Mouse (Mus musculus) C2C12 (cell line): Measurements from ENCODE around the gene Mettl24.

Experiments used
- CEBPB ChIP-seq: IDR thresholded peaks from one replicate; pipeline ENCODE4 v1.6.1; 2011; ENCODE audit warnings: low read depth, mild to moderate bottlenecking, control low read depth, moderate library complexity
- CTCF ChIP-seq: IDR thresholded peaks from one replicate; pipeline ENCODE4 v1.5.1; 2011; ENCODE audit not compliant: control insufficient read depth, insufficient read depth, insufficient read length
- MYOD1 ChIP-seq: IDR thresholded peaks from one replicate; pipeline ENCODE4 v1.6.1; 2011; ENCODE audit warnings: low read depth; ENCODE audit not compliant: control insufficient read depth, insufficient read length

- TF ChIP-seq CTCF (no peak), MYOD1 (no peak), CEBPB (no peak)
Observed at GRCm38 (mm10) chr10:40637331-40637730, 45.8 kb upstream of the Mettl24 start.
